Mouse (Mus musculus): ENCODE results near the gene Zcchc7. TPM values are rescaled to one million over a fixed set of nuclear protein-coding genes. Genes with fewer than 3 reads are reported as not detected.

The Zcchc7 gene
- polyA plus RNA-seq, 1 experiment from 2014 or later, result 35.3 TPM

DNA sequence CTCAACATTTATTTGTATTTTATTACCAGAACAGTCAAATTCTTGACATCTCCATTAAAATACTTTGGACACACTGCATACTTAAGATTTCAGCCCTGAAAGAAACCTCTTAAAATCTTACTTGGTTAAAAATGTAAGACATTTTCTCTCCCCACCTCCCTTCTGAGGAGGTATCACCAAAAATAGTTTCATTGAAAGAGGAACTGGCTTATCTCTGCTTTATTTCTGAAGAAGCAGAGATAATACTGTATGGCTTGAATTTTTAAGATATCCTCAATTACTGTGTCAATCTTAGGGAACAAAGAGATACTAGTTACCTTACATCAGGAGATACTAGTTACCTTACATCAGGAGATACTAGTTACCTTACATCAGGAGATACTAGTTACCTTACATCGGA is 116.4 kb downstream of the Zcchc7 start:
- H3K27ac ChIP-seq (replicated peaks), result no peak overlapping the region
- H3K9me3 ChIP-seq, result no peaks in the 10 kb centered on the region
- 100% methylated on average over 1 of the region's 1 CpGs for WGBS
- H3K36me3 ChIP-seq, result no peaks in the 10 kb centered on the region
- H3K4me2 ChIP-seq, result no peak overlapping the region
- ATAC-seq (ENCODE audit: low FRiP score, low read depth), result no peak
- no peak overlapping the region for H3K9ac ChIP-seq
- no peaks in the 10 kb centered on the region for H3K4me1 ChIP-seq (replicated peaks)
- H3K4me3 ChIP-seq, result no peak overlapping the region
- H3K27me3 ChIP-seq, result no peaks in the 10 kb centered on the region

DNA sequence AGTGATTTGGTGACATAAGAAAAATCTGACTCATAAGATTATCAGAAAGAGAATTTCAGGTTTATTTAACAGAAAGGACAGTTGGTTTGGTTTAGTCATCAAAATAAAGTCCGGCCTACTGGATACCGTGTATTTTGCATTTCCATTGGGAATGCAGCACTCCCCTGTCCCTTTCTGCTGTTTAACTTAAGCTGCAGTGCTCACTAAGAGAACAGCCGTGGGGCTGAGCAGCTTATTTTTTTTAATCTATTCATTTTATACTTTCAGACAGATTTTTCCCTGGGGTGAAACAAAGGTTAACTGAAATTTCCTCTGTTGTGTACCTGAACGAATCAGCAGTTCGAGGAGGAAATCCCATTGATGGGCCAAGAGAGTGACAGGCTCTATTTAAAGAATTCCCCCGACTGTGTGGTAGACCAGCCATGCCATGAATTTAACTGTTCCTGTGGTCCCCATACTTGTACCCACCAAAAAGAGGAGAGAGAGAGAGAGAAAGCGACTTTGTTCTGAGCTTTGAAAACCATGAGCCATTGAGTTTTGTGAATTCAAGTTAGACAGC is 124.5 kb downstream of the Zcchc7 start:
- H3K9ac ChIP-seq, result no peak overlapping the region
- H3K4me1 ChIP-seq (replicated peaks), result peaks cover 6% of the 10 kb centered on the region; the same call in 1 of the 2 replicates
- H3K4me2 ChIP-seq, result no peak overlapping the region
- no peak overlapping the region for H3K27ac ChIP-seq (replicated peaks)
- no peak overlapping the region for H3K4me3 ChIP-seq
- no peaks in the 10 kb centered on the region for H3K9me3 ChIP-seq
- H3K36me3 ChIP-seq, result no peaks in the 10 kb centered on the region
- H3K27me3 ChIP-seq, result no peaks in the 10 kb centered on the region
- WGBS, result 11% methylated on average over 7 of the region's 7 CpGs
- ATAC-seq (ENCODE audit: low FRiP score, low read depth), result no peak

DNA sequence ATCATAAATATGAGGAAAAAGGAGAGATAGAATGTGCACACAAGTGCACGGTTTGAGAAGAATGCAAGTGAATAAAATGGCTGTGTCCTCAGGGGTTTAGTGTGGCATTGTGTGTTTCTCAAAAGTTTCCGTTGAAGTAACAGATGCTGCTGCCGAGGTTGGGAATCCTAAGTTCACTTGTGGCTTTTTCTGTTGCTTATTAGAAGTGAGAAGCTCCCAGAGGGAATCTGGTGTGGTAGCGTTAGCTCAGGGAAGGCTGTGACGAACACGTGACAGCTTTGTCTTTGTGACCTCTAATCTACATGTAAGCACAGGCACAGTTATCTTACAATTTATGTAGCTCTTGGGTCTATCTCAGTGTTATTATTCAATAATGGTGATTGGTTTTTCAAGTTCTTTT is 130.5 kb downstream of the Zcchc7 start:
- H3K27ac ChIP-seq (replicated peaks), result no peak overlapping the region
- H3K4me2 ChIP-seq, result no peak overlapping the region
- no peaks in the 10 kb centered on the region for H3K27me3 ChIP-seq
- H3K4me3 ChIP-seq, result no peak overlapping the region
- 64% methylated on average over 6 of the region's 6 CpGs for WGBS
- no peak for ATAC-seq (ENCODE audit: low FRiP score, low read depth)
- no peaks in the 10 kb centered on the region for H3K9me3 ChIP-seq
- no peak overlapping the region for H3K9ac ChIP-seq
- no peaks in the 10 kb centered on the region for H3K4me1 ChIP-seq (replicated peaks)
- no peaks in the 10 kb centered on the region for H3K36me3 ChIP-seq

- Histone ChIP-seq H3K27me3 (no peaks in the 10 kb centered on the region), H3K36me3 (peaks cover 5% of the 10 kb centered on the region; the same call in 1 of the 2 replicates), H3K4me3 (no peak overlapping the region), H3K27ac (replicated peaks) (no peak overlapping the region), H3K4me1 (replicated peaks) (no peaks in the 10 kb centered on the region), H3K9me3 (no peaks in the 10 kb centered on the region), H3K4me2 (no peak overlapping the region), H3K9ac (no peak overlapping the region)
- 84% methylated on average over 6 of the region's 6 CpGs for WGBS
- no peak for ATAC-seq (ENCODE audit: low FRiP score, low read depth)
These were observed 135.7 kb downstream of the Zcchc7 start for GRCm38 (mm10) chr4:44891344-44891743.

- peak; percentile 59; the same call in 1 of the 2 replicates for ATAC-seq (ENCODE audit: low FRiP score, low read depth)
- WGBS, result 6% methylated on average over 11 of the region's 11 CpGs
- Histone ChIP-seq H3K9me3 (no peaks in the 10 kb centered on the region), H3K36me3 (no peaks in the 10 kb centered on the region), H3K4me3 (no peak overlapping the region), H3K27ac (replicated peaks) (peak overlapping the region; percentile 35), H3K27me3 (no peaks in the 10 kb centered on the region), H3K4me1 (replicated peaks) (peaks cover 16% of the 10 kb centered on the region), H3K9ac (no peak overlapping the region), H3K4me2 (peak overlapping the region; percentile 17)
These were observed 150.1 kb downstream of the Zcchc7 start for GRCm38 (mm10) chr4:44905651-44906271.

DNA sequence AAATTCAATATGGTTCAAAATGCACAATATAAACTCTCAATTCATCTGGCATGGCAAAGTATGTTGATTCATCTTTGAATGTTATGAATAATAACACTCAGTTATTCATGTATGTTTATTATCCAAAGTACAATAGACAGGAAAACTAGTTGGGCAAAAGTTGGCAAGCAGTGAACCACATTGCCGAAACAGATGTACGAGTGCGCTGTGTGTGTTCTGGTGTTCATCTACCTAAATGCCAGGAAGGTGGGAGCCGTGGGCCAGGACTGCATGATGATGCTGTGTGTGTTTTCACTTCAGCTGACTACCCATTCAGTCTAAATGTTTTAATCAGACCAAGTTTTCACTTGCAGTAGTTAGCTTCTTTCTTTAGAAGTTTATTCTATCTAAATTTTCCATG is 150.7 kb downstream of the Zcchc7 start:
- WGBS, result 58% methylated on average over 4 of the region's 4 CpGs
- no peaks in the 10 kb centered on the region for H3K27me3 ChIP-seq
- ATAC-seq (ENCODE audit: low FRiP score, low read depth), result no peak
- no peaks in the 10 kb centered on the region for H3K36me3 ChIP-seq
- H3K4me2 ChIP-seq, result no peak overlapping the region
- no peak overlapping the region for H3K4me3 ChIP-seq
- H3K9me3 ChIP-seq, result no peaks in the 10 kb centered on the region
- H3K27ac ChIP-seq (replicated peaks), result no peak overlapping the region
- no peak overlapping the region for H3K9ac ChIP-seq
- peaks cover 16% of the 10 kb centered on the region for H3K4me1 ChIP-seq (replicated peaks)

DNA sequence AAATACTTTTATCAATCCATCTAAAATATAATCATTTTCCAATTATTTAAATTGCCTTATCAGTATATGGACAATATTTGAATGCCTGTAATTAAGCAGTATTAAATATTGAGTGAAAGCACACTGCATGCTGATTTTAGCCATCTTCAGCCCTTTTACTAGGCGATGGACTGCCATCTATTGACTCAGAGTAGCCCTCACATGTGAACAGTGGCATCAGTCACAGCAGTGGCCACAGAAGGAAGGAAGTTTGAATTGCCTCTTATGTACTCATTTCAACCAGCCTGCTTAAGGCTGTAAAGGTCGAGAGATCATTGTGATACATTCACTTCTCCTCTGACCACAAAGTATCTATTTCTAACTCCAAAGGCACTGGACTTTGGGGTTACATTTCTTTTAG is 154.4 kb downstream of the Zcchc7 start:
- Histone ChIP-seq H3K9me3 (no peaks in the 10 kb centered on the region), H3K27ac (replicated peaks) (no peak overlapping the region), H3K4me2 (no peak overlapping the region), H3K27me3 (no peaks in the 10 kb centered on the region), H3K4me3 (no peak overlapping the region), H3K9ac (no peak overlapping the region), H3K4me1 (replicated peaks) (peaks cover 15% of the 10 kb centered on the region), H3K36me3 (no peaks in the 10 kb centered on the region)
- WGBS, result 40% methylated on average over 2 of the region's 2 CpGs
- no peak for ATAC-seq (ENCODE audit: low FRiP score, low read depth)

- Histone ChIP-seq H3K4me1 (replicated peaks) (peaks cover 7% of the 10 kb centered on the region), H3K27me3 (no peaks in the 10 kb centered on the region), H3K36me3 (no peaks in the 10 kb centered on the region), H3K9ac (no peak overlapping the region), H3K9me3 (no peaks in the 10 kb centered on the region), H3K27ac (replicated peaks) (no peak overlapping the region), H3K4me3 (no peak overlapping the region), H3K4me2 (no peak overlapping the region)
- ATAC-seq (ENCODE audit: low FRiP score, low read depth), result no peak
- 65% methylated on average over 2 of the region's 2 CpGs for WGBS
These were observed 155.2 kb downstream of the Zcchc7 start for GRCm38 (mm10) chr4:44910857-44911256.

GRCm38 (mm10) chr4:44917312-44917848 is 161.7 kb downstream of the Zcchc7 start:
- no peak for ATAC-seq (ENCODE audit: low FRiP score, low read depth)
- 31% methylated on average over 5 of the region's 5 CpGs for WGBS
- Histone ChIP-seq H3K4me3 (no peak overlapping the region), H3K27ac (replicated peaks) (no peak overlapping the region), H3K9ac (no peak overlapping the region), H3K4me1 (replicated peaks) (peaks cover 13% of the 10 kb centered on the region), H3K27me3 (no peaks in the 10 kb centered on the region), H3K4me2 (no peak overlapping the region), H3K36me3 (0 out of 2 replicates have a peak, but pooled peaks cover 4% of the 10 kb centered on the region), H3K9me3 (no peaks in the 10 kb centered on the region)

- WGBS, result 18% methylated on average over 3 of the region's 3 CpGs
- no peak overlapping the region for H3K9ac ChIP-seq
- no peak overlapping the region for H3K4me2 ChIP-seq
- H3K4me1 ChIP-seq (replicated peaks), result peaks cover 13% of the 10 kb centered on the region
- no peak for ATAC-seq (ENCODE audit: low FRiP score, low read depth)
- no peak overlapping the region for H3K4me3 ChIP-seq
- no peaks in the 10 kb centered on the region for H3K9me3 ChIP-seq
- no peaks in the 10 kb centered on the region for H3K27me3 ChIP-seq
- no peak overlapping the region for H3K27ac ChIP-seq (replicated peaks)
- 0 out of 2 replicates have a peak, but pooled peaks cover 4% of the 10 kb centered on the region for H3K36me3 ChIP-seq
These were observed 162.2 kb downstream of the Zcchc7 start for GRCm38 (mm10) chr4:44917907-44918306.

GRCm38 (mm10) chr4:44920831-44921230 is 165.2 kb downstream of the Zcchc7 start:
- H3K27me3 ChIP-seq, result no peaks in the 10 kb centered on the region
- WGBS, result 33% methylated on average over 5 of the region's 5 CpGs
- H3K4me2 ChIP-seq, result no peak overlapping the region

DNA sequence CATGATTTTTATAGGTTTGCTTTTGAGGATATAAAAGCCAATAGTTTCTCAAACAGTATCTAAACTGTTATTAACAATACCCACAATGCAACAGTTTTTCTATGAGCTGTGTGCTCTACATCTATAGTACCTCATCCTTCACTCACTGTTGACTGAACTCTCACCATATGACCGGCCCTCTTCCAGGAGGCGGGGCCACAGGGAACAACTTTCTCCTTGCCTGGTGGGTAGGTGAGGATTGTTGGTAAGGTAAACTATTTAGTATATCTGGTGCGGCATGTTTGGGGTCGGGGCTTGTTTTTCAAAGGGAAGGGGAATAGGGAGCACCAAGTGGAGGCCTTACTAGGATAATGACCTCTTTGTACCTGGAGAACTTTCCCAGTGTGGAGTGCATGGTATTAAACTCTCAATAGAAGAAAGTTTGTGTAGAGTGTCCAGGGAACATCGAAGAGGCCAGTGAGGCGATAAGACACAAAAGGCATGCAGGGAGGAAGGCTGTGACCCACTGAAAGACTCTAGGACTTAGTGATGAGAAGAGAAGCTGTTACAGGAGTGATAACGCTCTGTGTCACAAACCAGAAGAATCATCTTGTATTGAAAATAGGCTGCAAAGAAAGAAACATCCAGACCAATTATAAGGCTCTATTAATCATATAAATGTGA is 166.9 kb downstream of the Zcchc7 start:
- ATAC-seq (ENCODE audit: low FRiP score, low read depth), result no peak
- H3K27me3 ChIP-seq, result no peaks in the 10 kb centered on the region
- H3K9ac ChIP-seq, result no peak overlapping the region
- peaks cover 9% of the 10 kb centered on the region for H3K4me1 ChIP-seq (replicated peaks)
- no peak overlapping the region for H3K4me2 ChIP-seq
- no peaks in the 10 kb centered on the region for H3K9me3 ChIP-seq
- peaks cover 13% of the 10 kb centered on the region for H3K36me3 ChIP-seq
- 92% methylated on average over 7 of the region's 7 CpGs for WGBS
- H3K4me3 ChIP-seq, result no peak overlapping the region
- H3K27ac ChIP-seq (replicated peaks), result no peak overlapping the region

More at GRCm38 (mm10) chr4:44920831-44921230, 165.2 kb downstream of the Zcchc7 start:
- ATAC-seq (ENCODE audit: low FRiP score, low read depth), result no peak
- Histone ChIP-seq H3K36me3 (0 out of 2 replicates have a peak, but pooled peaks cover 10% of the 10 kb centered on the region), H3K4me1 (replicated peaks) (peaks cover 13% of the 10 kb centered on the region), H3K27ac (replicated peaks) (no peak overlapping the region), H3K9me3 (no peaks in the 10 kb centered on the region), H3K9ac (no peak overlapping the region), H3K4me3 (no peak overlapping the region)

Data from hindbrain, embryonic 15.5 days (tissue).